Mouse (Mus musculus) small intestine, adult 2 months (tissue): ENCODE data around the gene Ceacam20. TPM values are rescaled to one million over a fixed set of nuclear protein-coding genes. Genes with fewer than 3 reads are reported as not detected.
"Not testable (repeated sequence)": the region's sequence is repeated elsewhere in the genome, so short reads cannot be mapped to it uniquely, and the experiment has no call there.

Source experiments
- H3K27ac ChIP-seq: fragments of 200-500 bp; 2 replicates; pipeline ENCODE4 v1.5.1; 2012; ENCODE audit warnings: low read depth, low read length, control low read depth, inconsistent platforms; ENCODE audit not compliant: insufficient read depth
- H3K27me3 ChIP-seq: fragments of 200-500 bp; 2 replicates; pipeline ENCODE4 v1.6.1; 2012; ENCODE audit warnings: mild to moderate bottlenecking, moderate library complexity, low read length, inconsistent platforms; ENCODE audit not compliant: control insufficient read depth, insufficient read depth
- H3K36me3 ChIP-seq: fragments of 200-500 bp; 2 replicates; pipeline ENCODE4 v1.6.1; 2012; ENCODE audit warnings: mild to moderate bottlenecking, low read length, control low read depth, inconsistent platforms; ENCODE audit not compliant: control insufficient read depth, insufficient read depth
- H3K4me1 ChIP-seq: fragments of 200-500 bp; 2 replicates; pipeline ENCODE4 v1.6.1; 2012; ENCODE audit warnings: low read length, inconsistent platforms, mixed read lengths; ENCODE audit not compliant: control insufficient read depth, insufficient read depth, insufficient read length
- H3K4me3 ChIP-seq: fragments of 200-500 bp; 2 replicates; pipeline ENCODE4 v1.5.1; 2012; ENCODE audit warnings: low read depth, mild to moderate bottlenecking, control low read depth, inconsistent platforms, low read length, moderate library complexity
- CTCF ChIP-seq: fragments of 200-500 bp; IDR thresholded peaks from 2 replicates; pipeline ENCODE4 v1.5.1; 2012; ENCODE audit warnings: low read depth, mild to moderate bottlenecking, control low read depth, inconsistent platforms, low read length, moderate library complexity, mixed read lengths; ENCODE audit not compliant: insufficient replicate concordance, insufficient read length; ENCODE audit errors: extremely low read depth
- POLR2A ChIP-seq: fragments of 200-500 bp; IDR thresholded peaks from 2 replicates; pipeline ENCODE4 v1.6.1; 2012; ENCODE audit warnings: low read depth, mild to moderate bottlenecking, control low read depth, inconsistent platforms, low read length, moderate library complexity
- WGBS: fragments of 180-500 bp; shearing (Covaris S2); methylation state at CpG from one replicate; pipeline ENCODE4 v1.1.7; 2018; 5-methylcytosine and 5-hydroxymethylcytosine counted together
- polyA plus RNA-seq: library from polyadenylated mRNA; depleted of rRNA; stranded (reverse); fragments of >200 nt; gene quantifications from 2 replicates; pipeline ENCODE4 v1.2.3, GENCODE M21; 2012; rRNA removed

Ceacam20 gene
- polyA plus RNA-seq, 1 experiment = 179 TPM

DNA sequence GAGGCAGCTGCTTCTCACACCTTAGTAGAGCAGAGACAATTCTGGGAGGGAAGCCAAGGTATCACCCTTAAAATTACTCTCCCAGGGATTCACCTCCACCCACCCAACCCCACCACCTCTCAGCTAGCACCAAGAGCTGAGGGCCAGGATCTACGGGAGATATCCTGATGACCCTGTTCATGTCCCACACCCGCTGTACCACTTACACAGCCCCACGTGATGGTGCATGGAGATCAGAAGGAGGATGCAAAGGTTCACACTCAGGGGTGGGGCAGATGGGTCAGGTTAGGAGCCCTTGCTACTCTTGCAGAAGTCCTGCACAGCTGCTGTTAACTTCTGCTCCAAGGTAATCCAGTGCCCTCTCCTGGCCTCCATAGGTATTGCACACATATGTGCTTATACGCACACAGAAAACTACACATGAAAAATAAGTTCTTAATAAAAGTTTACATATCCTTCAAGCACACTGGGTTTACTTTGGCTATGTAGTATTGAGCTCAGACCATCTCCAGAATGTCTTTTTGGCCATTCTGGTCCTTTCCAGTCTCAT is 4.4 kb downstream of the Ceacam20 start:
- Histone ChIP-seq H3K27me3 (no peaks in the 10 kb centered on the region), H3K36me3 (peaks cover 19% of the 10 kb centered on the region), H3K4me1 (peaks cover 18% of the 10 kb centered on the region), H3K4me3 (no peak overlapping the region), H3K27ac (no peak overlapping the region)
- TF ChIP-seq POLR2A (no peak), CTCF (peak; percentile 42; the same call in 1 of the 2 replicates)
- WGBS = 93% methylated on average over 4 of the region's 4 CpGs

DNA sequence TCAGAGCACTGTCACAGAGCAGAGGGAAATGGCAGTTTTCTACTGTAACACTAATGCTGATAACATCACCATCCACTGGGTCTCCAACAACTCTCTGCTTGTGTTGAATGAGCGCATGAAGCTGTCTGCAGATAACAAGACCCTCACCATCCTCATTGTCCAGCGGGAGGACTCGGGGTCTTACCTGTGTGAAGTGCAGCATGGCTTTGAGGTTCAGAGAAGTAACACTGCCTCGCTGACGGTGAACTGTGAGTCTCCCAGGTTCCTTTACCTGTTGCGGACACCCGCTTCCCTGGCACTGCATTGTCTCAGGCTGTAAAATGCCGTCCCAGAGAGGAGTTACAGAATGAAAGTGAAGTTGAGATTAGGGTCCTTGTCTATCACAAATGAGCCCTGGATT is 5.0 kb downstream of the Ceacam20 start:
- WGBS = 97% methylated on average over 8 of the region's 8 CpGs
- H3K4me1 ChIP-seq = peaks cover 14% of the 10 kb centered on the region
- peaks cover 21% of the 10 kb centered on the region for H3K36me3 ChIP-seq
- H3K4me3 ChIP-seq = no peak overlapping the region
- no peak for TF ChIP-seq POLR2A
- TF ChIP-seq CTCF = no peak
- H3K27ac ChIP-seq = no peak overlapping the region
- no peaks in the 10 kb centered on the region for H3K27me3 ChIP-seq

DNA sequence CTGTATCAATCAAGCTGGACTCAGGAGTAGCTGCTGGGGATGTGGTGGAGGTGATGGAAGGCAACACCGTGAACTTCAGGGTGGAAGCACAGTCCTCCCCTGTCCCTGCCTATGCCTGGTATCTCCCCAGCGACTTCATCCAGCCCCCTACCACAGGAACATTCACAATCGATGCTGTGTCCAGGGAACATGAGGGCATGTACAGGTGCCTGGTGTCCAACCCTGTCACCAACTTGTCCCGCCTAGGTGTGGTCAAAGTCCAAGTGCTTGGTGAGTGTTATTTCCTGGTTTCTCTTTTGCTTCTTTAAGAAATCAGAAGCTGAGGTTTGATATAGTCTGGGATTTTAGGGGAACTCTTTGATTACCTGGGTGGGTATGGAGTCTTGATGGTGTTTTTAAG is 6.3 kb downstream of the Ceacam20 start:
- H3K4me1 ChIP-seq = peaks cover 8% of the 10 kb centered on the region
- no peaks in the 10 kb centered on the region for H3K27me3 ChIP-seq
- 37% methylated on average over 4 of the region's 4 CpGs for WGBS
- peaks cover 28% of the 10 kb centered on the region for H3K36me3 ChIP-seq
- no peak for TF ChIP-seq POLR2A
- no peak for TF ChIP-seq CTCF
- peak overlapping the region; percentile 58; the same call in 1 of the 2 replicates for H3K27ac ChIP-seq
- H3K4me3 ChIP-seq = no peak overlapping the region; the same call in 1 of the 2 replicates

DNA sequence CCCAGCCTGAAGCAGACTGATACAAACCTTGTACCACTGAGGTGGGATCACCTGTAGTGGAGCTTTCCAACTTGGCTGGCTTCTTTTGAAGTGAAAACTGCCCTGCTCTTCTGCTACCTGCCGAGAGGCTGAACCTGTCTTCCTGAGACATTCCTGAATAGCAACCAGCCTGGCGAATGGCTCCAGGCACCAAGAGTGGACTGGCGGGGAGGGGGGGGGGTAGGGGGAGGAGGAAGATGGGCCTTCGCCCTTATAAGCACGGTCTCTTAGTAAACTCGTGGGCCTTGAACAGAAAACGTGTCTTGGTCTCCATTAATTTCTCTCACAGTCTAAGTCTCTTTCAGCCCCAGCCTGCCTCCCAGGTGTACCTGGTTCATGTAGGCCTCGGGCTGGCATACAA is 26.0 kb downstream of the Ceacam20 start, which contains the start of gene Nlrp9b:
Nlrp9b (plus strand) TSS at position 301 of the 400 bp plus-strand sequence.
- H3K36me3 ChIP-seq = peaks cover 24% of the 10 kb centered on the region
- H3K4me3 ChIP-seq, H3K27ac ChIP-seq, H3K4me1 ChIP-seq, H3K27me3 ChIP-seq: not testable (repeated sequence)
- 75% methylated on average over 7 of the region's 8 CpGs for WGBS

DNA sequence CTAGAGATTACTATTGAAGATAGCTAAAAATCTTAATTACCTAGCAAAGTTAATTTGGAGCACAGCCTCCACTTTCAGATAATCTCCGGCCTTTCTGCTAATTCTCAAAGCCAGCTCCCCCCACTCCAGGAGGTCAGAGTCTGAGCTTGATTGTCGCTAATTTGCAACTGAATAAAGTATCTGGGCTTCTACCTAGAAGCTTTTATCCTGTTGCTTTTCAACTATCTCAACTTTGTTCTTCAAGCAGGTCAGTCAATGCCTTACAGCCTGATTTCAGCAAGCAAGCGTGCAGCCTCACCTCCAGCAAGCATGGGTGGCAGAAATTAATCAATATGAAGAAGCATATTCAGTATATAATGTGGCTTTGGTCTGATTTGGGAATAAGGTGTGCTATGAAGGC is 31.5 kb downstream of the Ceacam20 start:
- not testable (repeated sequence) for H3K27ac ChIP-seq, H3K4me1 ChIP-seq, H3K4me3 ChIP-seq, H3K36me3 ChIP-seq, H3K27me3 ChIP-seq
- 71% methylated on average over 3 of the region's 3 CpGs for WGBS

DNA sequence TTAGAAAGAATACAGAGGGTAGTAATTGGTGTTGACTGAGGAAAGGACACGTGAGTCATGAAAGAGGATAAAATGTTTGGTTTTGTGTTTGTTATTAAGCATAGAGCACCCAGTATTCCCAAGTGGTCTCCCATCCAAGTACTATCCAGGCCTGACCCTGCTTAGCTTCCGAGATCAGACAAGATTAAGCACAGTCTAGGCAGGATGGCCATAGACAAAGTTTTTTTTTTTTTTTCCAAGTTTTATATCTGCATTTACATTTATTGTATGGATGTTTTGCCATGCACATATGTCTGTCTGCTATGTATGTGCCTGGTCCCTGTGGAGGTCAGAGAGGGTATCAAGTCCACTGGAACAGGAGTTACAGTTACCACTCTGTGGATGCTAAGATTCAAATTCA is 44.8 kb downstream of the Ceacam20 start:
- no peaks in the 10 kb centered on the region for H3K27me3 ChIP-seq
- TF ChIP-seq POLR2A = no peak
- no peak for TF ChIP-seq CTCF
- no peak overlapping the region for H3K27ac ChIP-seq
- H3K4me3 ChIP-seq = no peak overlapping the region
- no peaks in the 10 kb centered on the region for H3K36me3 ChIP-seq
- WGBS = 63% methylated on average over 2 of the region's 2 CpGs
- no peaks in the 10 kb centered on the region for H3K4me1 ChIP-seq

Other genes starting within 250 kb of the Ceacam20 start
- 62.8 and 72.9 TPM in 2 replicates for gene Tomm40, start 250.0 kb upstream of the Ceacam20 start, polyA plus RNA-seq
- 128 and 208 TPM in 2 replicates for gene Nectin2, start 214.9 kb upstream of the Ceacam20 start, polyA plus RNA-seq
- gene Bcam, start 194.4 kb upstream of the Ceacam20 start, polyA plus RNA-seq = 18.6 and 20.3 TPM in 2 replicates
- gene Cblc, start 168.6 kb upstream of the Ceacam20 start, polyA plus RNA-seq = 56.7 and 145 TPM in 2 replicates
- gene Bcl3, start 142.6 kb upstream of the Ceacam20 start, polyA plus RNA-seq = 169 and 226 TPM in 2 replicates
- 0.13 TPM in 1 of 2 replicates, not detected in the other for gene Gm19345, start 113.4 kb upstream of the Ceacam20 start, polyA plus RNA-seq
- 0.47 and 1.3 TPM in 2 replicates for gene Ceacam16, start 104.1 kb upstream of the Ceacam20 start, polyA plus RNA-seq
- not detected in 2 replicates for gene Ceacam19, start 77.4 kb upstream of the Ceacam20 start, polyA plus RNA-seq
- 5.7 and 14.3 TPM in 2 replicates for gene Pvr, start 44.3 kb upstream of the Ceacam20 start, polyA plus RNA-seq
- 87.9 and 185 TPM in 2 replicates for gene Igsf23, start 14.7 kb upstream of the Ceacam20 start, polyA plus RNA-seq
- gene Nlrp9b, start 26.1 kb downstream of the Ceacam20 start, polyA plus RNA-seq = 1.8 and 6.6 TPM in 2 replicates
- 0.08 and 0.14 TPM in 2 replicates for gene Vmn1r91, start 134.3 kb downstream of the Ceacam20 start, polyA plus RNA-seq
- not detected in 2 replicates for gene Gm16442, start 157.2 kb downstream of the Ceacam20 start, polyA plus RNA-seq
- gene Vmn1r93, start 173.7 kb downstream of the Ceacam20 start, polyA plus RNA-seq = not detected in 2 replicates
- not detected in 2 replicates for gene Vmn1r94, start 203.0 kb downstream of the Ceacam20 start, polyA plus RNA-seq
- not detected in 2 replicates for gene Vmn1r95, start 228.3 kb downstream of the Ceacam20 start, polyA plus RNA-seq
- gene Gm6164, start 240.2 kb downstream of the Ceacam20 start, polyA plus RNA-seq = not detected in 2 replicates